Mouse (Mus musculus): ENCODE measurements around the gene Mx1. TPM values are rescaled to one million over a fixed set of nuclear protein-coding genes. Genes with fewer than 3 reads are reported as not detected.

The Mx1 gene
- polyA plus RNA-seq, 1 experiment from 2014 or later, result 0.06 TPM

- Histone ChIP-seq H3K27ac (ENCODE audit: low read length) (no peak overlapping the region), H3K9me3 (replicated peaks; ENCODE audit: control insufficient read depth, low read length, poor library complexity, severe bottlenecking) (no peaks in the 10 kb centered on the region), H3K27me3 (ENCODE audit: control insufficient read depth, insufficient read depth, low read depth, low read length) (no peaks in the 10 kb centered on the region), H3K4me1 (ENCODE audit: control insufficient read depth, insufficient read depth, low read length) (peaks cover 4% of the 10 kb centered on the region; the same call in 1 of the 2 replicates), H3K4me3 (ENCODE audit: low read depth, low read length) (no peak overlapping the region), H3K4me2 (ENCODE audit: low read length) (no peak overlapping the region), H3K9ac (ENCODE audit: low read depth, low read length) (no peak overlapping the region), H3K36me3 (ENCODE audit: control insufficient read depth, insufficient read depth, low read length) (no peaks in the 10 kb centered on the region)
- 43% methylated on average over 4 of the region's 4 CpGs for WGBS
- ATAC-seq, result no peak
Observed at GRCm38 (mm10) chr16:97402213-97402785, 60.4 kb downstream of the Mx1 start.

- no peak overlapping the region for H3K4me3 ChIP-seq (ENCODE audit: low read depth, low read length)
- H3K4me2 ChIP-seq (ENCODE audit: low read length), result no peak overlapping the region
- no peak for ATAC-seq
- H3K36me3 ChIP-seq (ENCODE audit: control insufficient read depth, insufficient read depth, low read length), result no peaks in the 10 kb centered on the region
- no peaks in the 10 kb centered on the region for H3K27me3 ChIP-seq (ENCODE audit: control insufficient read depth, insufficient read depth, low read depth, low read length)
- no peaks in the 10 kb centered on the region for H3K9me3 ChIP-seq (replicated peaks; ENCODE audit: control insufficient read depth, low read length, poor library complexity, severe bottlenecking)
- peaks cover 4% of the 10 kb centered on the region; the same call in 1 of the 2 replicates for H3K4me1 ChIP-seq (ENCODE audit: control insufficient read depth, insufficient read depth, low read length)
- H3K9ac ChIP-seq (ENCODE audit: low read depth, low read length), result no peak overlapping the region
- no peak overlapping the region for H3K27ac ChIP-seq (ENCODE audit: low read length)
Observed at GRCm38 (mm10) chr16:97401741-97402140, 61.0 kb downstream of the Mx1 start.

DNA sequence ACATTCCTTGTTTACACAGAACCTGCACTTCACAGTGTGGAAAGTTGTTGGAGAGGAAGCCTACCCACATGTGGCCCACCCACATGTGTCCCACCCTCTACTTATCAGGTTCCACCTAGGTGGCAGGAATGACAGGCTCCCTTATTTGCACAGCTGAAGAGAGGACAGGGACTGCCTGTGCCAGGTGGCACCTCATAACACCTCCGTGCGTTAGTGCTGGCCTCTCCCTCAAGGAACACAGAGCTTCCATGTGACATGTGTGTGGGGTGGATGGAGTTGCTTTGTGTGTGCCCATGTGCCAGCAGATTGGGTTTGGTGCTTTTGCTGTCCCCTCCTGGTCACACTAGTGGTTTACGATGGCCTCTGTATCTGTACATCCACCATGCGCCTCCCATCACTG is 62.7 kb downstream of the Mx1 start:
- WGBS, result 94% methylated on average over 4 of the region's 4 CpGs

DNA sequence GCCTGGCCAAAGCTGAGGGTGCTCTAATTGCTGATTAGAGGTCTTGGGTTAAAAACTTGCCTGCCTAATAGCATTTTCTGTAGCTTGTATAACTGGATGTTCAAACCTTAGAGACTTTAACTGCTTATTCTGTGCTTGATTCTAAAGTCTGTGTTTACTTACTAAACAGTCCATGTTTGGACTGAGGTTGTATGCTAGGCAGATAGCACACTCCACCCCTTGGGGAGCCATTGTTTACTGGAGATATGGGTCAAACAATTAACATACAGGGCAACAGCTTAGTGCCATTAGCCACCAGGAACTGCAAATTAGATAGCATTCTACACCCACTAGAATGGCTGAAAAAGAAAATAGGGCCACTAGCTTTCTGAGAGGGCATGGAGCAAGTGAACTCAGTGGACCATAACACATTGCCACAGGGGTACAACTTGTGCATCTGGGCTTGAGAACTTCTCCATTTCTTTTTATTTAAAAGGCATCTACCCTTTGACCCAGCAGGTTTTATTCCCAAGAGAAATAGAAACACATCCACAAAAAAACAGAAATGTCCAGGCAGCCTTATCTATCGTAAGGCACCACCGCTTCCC is 64.7 kb downstream of the Mx1 start:
- H3K4me2 ChIP-seq (ENCODE audit: low read length), result no peak overlapping the region
- no peak overlapping the region for H3K27ac ChIP-seq (ENCODE audit: low read length)
- H3K4me1 ChIP-seq (ENCODE audit: control insufficient read depth, insufficient read depth, low read length), result peaks cover 4% of the 10 kb centered on the region; the same call in 1 of the 2 replicates
- no peak overlapping the region for H3K9ac ChIP-seq (ENCODE audit: low read depth, low read length)
- no peaks in the 10 kb centered on the region for H3K27me3 ChIP-seq (ENCODE audit: control insufficient read depth, insufficient read depth, low read depth, low read length)
- no peaks in the 10 kb centered on the region for H3K9me3 ChIP-seq (replicated peaks; ENCODE audit: control insufficient read depth, low read length, poor library complexity, severe bottlenecking)
- WGBS, result 87% methylated on average over 2 of the region's 2 CpGs
- no peak overlapping the region for H3K4me3 ChIP-seq (ENCODE audit: low read depth, low read length)
- H3K36me3 ChIP-seq (ENCODE audit: control insufficient read depth, insufficient read depth, low read length), result no peaks in the 10 kb centered on the region
- ATAC-seq, result no peak

More for the DNA sequence above, 62.7 kb downstream of the Mx1 start:
- H3K4me2 ChIP-seq (ENCODE audit: low read length), result no peak overlapping the region
- no peaks in the 10 kb centered on the region for H3K9me3 ChIP-seq (replicated peaks; ENCODE audit: control insufficient read depth, low read length, poor library complexity, severe bottlenecking)
- no peak overlapping the region for H3K9ac ChIP-seq (ENCODE audit: low read depth, low read length)
- H3K27me3 ChIP-seq (ENCODE audit: control insufficient read depth, insufficient read depth, low read depth, low read length), result no peaks in the 10 kb centered on the region
- H3K27ac ChIP-seq (ENCODE audit: low read length), result no peak overlapping the region
- no peaks in the 10 kb centered on the region for H3K36me3 ChIP-seq (ENCODE audit: control insufficient read depth, insufficient read depth, low read length)
- ATAC-seq, result no peak
- H3K4me1 ChIP-seq (ENCODE audit: control insufficient read depth, insufficient read depth, low read length), result peaks cover 4% of the 10 kb centered on the region; the same call in 1 of the 2 replicates
- H3K4me3 ChIP-seq (ENCODE audit: low read depth, low read length), result no peak overlapping the region

Other genes with a start within 250 kb of the Mx1 start
- gene Bace2, start 106.2 kb downstream of the Mx1 start, polyA plus RNA-seq (2015; fragmentation: Nextera tagmentation; extraction: Ambion mirVana), result 2.8 and 3.5 TPM in 2 replicates
- gene Fam3b, start 51.9 kb upstream of the Mx1 start, polyA plus RNA-seq (2015; fragmentation: Nextera tagmentation; extraction: Ambion mirVana), result not detected in 2 replicates
- 0.08 and 0.16 TPM in 2 replicates for gene Tmprss2, start 148.3 kb upstream of the Mx1 start, polyA plus RNA-seq (2015; fragmentation: Nextera tagmentation; extraction: Ambion mirVana)

Measured in midbrain, embryonic 16.5 days (tissue).